Mouse (Mus musculus) CD4-positive helper T cell, adult 2 months (primary cell): ENCODE data around the gene Hoxd3.

Experiments
- DNase-seq: peaks from one replicate; pipeline ENCODE4 v3.0.0-alpha.2; 2012; ENCODE audit warnings: low read depth, missing footprints, low spot score

The Hoxd3 gene

DNA sequence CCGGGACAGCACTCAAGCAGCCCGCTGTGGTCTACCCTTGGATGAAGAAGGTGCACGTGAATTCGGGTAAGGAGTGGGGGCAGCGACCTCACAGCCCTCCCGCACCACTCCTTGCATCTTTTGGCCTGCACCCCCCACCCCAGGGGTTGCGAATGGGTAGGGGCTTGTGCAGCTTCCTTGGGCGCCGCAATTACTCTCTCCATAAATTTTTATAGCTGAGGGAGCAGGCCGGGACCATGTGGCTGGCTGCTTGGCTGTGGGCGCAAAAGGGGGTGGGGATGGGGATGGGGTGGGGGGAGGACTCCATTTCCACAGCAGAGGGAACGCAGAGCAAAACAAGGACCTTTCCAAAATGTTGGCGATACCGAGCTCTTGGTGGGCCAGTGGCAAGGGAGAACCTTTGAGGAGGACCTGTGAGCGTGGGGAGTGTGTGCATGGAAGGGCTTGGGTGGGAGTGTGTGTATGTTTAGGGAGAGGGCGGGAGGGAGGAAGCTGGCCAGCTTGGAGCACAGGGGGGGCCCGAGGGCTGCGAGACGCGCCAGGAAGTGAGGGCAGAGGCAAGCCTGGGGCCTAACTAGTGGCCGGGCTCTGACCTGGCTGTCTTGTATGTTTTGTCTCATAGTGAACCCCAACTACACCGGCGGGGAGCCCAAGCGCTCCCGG lies 16.0 kb downstream of the Hoxd3 start:
- DNase-seq: no peak

DNA sequence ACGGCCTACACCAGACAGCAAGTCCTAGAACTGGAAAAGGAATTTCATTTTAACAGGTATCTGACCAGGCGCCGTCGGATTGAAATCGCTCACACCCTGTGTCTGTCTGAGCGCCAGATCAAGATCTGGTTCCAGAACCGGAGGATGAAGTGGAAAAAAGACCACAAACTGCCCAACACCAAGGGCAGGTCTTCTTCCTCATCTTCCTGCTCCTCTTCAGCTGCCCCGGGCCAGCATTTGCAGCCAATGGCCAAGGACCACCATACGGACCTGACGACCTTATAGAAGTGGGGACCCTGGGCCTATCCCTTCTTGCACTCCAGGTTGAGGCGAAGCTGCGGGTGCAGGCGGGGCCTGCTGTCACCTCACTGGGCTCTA lies 16.6 kb downstream of the Hoxd3 start:
- DNase-seq: no peak

DNA sequence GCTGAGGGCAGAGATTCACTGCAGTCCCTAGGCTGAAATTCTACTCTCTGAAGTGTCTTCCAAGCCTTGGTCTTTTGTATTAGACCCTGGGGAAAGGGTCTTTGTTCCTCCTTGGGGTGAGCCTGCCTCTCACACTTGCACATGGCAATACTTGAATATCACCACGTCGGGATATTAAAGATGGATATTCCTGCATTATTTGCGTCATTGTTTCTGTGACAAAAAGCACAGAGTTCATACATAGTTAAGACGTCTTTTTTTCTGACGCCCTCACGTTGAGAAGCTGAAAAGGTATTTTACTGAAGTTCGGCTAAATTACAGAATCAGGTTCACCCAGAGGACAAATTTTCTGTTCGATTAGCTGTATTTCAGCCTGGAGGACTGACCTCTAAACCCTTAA lies 18.6 kb downstream of the Hoxd3 start:
- no peak for DNase-seq

DNA sequence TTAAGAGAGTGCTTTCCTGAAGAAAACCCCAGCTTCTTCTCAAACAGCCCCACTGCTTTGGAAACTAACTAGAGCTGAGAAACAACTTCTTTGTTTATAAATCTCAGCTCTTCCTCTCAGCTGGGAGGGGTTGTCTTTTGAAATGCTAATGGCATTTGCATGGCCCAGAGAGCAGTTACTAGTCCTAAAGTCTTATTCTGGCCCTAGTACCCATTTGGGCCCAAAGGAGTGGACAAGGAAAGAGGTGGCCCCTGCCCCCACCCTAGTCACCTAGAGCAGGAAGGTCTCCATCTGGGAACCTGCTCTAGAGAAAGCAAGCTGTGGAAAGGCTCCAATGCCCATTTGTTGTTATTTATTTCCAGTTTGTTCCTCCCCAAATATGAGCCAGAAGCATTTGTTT lies 19.3 kb downstream of the Hoxd3 start:
- no peak for DNase-seq

DNA sequence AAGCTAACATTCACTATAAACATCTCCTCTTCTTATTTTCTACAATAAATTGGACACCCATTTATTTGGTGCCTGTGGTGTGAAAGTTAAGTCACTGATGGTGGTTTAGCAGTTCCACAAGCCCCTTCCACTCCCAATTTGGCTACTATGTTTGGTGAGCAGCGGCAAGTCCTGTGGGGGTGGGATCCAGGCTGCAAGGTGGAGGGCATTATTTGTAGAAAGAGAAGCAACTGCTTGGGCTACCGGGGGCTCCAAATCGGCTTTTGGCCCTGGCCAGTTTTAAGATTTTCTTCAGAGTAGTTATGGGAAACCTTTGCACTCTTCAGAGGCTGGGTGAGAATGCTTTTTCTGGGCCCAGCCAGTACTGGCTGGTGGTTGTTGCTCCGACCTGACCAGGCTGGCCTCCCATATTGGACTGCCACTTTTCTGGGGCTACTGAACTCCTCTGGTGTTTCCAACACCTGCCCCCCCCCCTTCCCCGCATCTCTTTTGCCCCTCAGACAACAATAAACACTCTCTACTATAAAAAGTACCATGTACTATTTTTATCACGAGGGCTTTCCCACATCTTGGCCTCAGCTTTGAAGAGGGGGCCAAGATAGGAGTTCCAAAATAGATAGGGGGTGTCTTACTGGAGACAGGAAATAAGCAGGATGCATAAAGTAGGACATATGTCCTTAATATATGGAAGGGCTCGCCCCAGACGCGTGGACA lies 20.2 kb downstream of the Hoxd3 start:
- no peak for DNase-seq

DNA sequence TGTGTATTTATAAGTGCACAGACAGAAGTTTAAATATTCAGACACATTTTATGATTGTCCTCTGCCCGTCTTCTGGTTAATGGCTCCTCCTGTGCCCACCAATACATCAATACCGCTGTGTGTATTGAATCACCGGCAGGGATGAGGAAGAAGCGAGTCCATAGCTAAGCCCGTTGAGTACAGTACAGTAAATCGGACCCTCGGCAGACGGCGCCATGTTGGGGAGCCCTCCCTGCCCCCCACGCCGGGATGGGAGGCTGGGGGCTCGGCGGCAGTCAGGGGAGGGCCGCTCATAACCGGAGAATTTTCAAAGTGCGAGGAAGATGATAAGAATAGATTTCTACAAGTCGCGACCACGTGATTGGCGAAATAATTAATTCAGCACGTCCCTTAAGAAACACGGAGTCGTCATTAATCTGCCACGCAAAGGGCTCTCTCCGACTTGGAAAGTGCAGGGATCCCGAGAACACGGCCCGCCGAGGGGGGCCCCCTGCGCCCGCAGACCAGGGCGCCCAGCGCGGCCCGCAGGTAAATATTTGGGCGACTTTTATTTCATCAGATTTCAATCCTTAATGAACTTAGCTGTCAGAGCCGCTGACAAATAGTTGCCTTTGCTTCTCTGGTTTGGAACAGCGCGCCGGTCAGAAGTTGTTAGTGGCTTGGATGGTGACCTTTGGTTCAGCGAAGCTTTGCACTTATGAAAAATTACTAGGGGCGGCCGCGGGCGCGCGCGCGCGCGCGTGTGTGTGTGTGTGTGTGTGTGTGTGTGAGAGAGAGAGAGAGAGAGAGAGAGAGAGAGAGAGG lies 21.0 kb downstream of the Hoxd3 start:
- no peak for DNase-seq

DNA sequence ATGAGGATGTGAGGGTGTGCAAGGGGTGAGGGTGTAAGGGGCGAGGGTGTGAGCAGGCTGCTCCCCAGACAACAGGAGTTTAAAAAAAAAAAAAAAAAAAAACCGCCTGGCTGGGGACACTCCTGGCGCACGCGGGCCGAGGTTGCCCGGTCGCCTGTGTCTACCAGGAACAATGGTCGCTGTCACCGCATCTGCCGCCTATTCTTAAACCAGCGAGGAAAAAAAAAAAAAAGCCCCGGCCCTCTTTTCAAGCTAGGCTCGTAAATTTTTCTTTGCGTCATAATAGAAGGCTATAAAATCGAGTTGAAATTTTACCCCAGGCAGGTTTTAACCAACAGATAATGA lies 21.6 kb downstream of the Hoxd3 start:
- DNase-seq: no peak

DNA sequence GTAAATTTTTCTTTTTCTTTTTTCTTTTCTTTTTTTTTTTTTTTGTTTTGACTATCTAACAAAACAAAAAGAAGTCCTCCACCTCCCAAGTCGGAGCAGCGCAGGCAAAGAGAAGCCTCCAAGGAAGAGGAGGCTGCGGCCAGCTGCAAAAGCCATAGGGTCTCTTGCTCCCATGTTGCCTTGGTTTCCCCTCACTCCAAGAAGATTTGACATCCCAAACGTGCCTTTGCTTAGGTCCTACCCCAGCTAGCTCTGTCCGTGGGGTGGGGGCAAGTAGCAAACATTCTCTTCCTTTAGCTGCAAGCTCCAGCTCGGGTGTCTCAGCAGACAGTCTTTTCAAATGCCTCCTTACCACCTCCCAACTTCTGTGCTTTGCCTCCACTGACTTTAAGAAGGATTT lies 22.0 kb downstream of the Hoxd3 start:
- no peak for DNase-seq

DNA sequence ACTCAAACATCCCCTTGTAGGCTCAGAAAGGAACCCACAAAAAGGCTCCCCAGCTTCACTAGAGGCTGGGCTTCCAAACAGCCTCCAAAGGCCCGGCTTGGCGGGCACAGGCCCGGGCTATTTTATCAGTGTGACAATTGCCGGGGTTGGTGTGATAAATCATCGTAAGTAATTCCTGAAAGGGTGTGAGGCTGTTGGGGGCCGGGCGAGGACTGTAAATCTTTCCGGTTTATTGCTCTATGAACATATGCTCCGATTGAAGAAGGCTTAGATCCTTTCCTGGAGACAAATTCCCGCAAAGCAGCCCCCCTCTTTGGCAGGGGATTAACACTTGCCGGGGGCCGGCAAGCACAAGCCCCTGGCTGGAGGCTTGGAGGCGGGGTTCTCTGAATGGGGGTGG lies 22.7 kb downstream of the Hoxd3 start:
- no peak for DNase-seq

DNA sequence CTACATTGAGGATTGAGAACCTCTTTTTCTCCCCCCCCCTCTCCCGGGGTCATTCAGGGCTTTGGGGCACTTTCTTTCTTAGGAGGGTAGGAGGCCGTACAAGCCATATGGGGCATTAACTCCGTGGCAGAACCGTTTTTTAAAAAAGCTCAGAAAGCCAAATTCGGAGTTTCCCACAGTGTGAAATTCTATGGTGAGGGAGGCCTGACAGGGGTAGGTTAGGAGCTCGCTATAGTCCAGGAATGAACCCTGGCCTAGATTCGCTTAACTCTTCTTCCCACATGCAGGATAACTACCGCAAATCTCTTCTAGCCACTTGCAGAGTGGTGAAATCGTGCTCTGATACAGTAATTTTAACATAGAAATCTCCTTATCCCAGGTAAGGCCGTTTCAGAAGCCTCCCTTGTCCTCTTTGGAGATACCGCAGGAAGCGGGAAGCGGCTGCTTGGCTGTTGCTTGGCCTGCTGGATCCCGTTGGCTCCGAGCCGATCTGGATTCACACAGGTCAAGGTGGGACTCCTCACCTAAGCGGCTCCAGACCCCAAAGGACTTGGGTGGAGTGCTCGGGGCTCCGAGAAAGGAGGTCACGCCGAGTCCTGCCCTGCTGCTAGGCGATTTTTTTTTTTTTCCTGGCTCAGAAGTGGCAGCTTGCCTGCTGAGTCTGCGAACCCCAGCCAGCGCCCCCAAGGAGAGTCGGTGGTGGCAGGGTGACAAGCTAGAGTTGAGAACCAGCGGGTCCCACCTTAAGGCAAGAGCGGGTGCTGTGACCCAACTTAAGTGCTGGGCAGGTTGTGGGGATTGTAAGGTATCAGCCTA lies 23.5 kb downstream of the Hoxd3 start:
- DNase-seq: no peak

DNA sequence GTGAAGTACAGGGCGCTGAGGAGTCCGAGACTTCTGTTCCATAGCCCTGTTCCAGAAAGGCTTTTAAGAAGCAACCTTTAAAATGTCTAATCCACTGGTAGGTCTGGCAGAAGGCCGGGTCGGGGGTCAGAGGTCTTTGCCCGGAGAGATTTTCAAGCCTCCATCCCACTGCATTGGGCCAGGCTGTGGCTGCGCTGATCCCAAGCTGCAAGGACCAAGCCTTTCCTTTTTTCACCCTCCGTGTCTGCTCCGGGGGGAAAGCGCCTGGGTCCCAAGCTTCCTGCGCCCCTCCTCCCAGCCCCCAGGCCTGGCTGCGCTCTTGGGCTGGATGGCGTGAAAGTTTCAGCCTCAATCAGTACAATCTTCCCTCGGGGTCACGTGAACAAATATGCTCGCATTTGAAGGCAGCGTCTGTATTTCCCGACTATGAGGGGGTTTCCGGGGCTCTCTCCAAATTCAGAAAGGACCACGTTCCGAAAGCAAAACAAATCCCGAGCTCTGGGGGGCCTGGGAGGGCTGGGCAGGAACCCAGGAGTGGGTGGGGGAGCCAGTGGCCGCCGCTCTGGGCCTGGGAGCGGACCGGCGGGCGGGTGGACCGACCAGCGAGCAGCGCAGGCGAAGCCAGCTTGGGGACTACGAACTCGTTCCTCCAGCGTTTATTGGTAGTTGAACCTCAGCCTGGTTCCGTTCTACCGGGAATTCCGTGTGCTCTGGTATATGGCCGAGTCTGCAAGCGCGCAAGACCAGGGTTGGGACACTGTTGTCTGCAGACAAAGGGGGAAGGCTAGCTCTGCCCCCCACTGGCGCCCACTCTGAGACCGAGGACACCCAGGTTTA lies 24.3 kb downstream of the Hoxd3 start:
- DNase-seq: no peak

DNA sequence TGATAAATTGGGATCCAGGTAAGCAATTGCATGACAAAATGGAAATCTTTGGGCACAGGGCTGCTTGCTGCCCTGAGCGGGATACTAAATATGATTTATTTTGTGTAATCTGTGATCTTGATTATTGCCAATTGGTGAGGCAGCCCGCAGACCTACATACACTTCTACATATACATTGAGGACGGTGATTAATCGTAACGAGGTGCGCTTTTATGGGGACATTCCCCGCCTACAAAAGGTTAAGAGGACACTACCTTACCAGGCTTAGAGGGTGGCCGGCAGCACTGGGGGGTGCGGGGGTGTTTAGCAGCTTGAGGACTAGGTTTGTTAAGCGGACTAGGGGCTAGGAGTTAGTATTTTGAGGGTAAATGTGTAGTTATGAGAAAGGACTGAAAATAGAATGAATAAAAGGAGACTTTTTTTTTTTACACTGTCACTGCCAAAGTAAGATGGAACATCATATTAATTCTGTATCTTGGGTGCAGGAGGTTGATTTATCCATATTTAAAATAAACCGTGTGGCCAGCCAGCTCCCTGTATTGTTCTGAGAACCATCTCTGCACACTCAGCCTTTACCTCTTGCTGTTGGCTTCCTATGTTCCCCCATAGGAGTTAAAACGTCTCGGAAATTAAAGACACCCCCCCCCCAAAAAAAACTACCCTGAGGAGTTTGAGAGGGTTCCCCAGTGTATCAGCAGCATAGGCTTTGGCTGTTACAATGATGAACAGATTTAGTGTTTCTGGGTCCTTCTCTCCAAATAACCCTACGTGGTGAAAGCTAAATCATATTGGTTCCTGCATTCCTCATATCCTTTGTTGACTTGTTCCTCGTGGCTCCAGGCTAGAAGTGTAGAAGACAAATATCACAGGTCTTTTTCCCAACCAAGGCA lies 25.2 kb downstream of the Hoxd3 start:
- no peak for DNase-seq

DNA sequence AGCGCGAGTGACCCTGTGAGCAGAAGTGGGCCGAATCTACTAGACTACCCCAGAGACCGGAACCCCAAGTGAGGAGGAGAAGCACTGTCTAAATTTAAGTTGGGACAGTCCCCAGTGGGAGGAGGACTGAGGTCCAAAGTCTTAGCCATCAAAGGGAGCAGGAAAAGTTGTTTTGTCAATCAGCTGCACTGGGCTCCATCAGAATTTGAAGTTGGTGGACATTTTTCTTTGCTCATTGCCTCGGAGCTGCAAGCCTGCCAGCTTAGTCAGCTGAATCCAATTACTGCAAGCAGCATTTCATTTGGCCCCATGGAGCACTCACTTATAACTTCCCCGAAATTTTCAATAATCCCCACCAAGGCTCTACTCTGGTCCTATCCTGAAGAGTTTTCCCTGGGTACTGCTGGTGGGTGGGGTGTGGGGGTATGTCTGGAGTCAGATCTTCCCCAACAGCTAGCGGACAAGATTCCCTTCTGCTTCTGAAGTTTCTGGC lies 25.9 kb downstream of the Hoxd3 start:
- DNase-seq: no peak

DNA sequence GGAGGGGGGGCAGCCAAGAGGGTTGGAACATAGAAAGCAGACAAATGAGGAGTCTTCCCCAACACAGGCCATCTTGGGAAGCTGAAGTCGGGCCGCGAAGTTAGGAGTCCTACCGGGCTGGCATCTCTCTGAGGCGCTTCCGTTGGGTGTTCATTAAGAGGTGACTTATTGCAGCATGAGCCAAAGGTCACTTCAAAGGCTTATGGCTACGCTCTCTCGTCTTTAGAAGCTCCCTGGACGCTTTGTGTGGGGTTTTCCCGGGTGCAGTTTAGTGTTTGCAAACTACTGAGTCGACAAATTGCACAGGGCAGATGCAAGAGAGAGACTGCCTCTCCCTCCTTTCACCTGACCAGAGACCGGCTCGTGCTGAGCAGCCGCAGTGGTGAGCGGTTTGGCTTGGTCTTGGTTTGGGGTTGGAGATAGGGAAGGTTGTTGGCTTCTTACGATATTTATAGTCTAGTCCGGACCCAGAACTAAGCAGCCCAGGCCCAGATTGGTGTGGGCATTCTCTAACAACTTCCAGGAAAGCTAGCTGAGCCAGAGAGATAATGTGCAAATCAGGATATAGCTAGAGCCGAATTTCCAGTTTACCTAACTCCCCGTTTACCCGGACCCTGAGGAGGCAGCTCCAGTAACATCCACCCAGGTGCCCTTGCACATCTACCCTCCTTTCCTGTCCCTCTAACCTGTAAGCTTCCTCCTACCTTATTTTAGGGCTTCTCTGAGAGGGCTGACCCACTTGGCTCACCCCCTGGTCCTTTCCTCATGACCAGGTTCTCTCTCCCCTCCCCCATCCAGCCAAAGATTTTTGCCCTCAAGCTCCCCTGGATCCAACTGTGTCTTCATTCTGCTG lies 27.1 kb downstream of the Hoxd3 start:
- DNase-seq: no peak

DNA sequence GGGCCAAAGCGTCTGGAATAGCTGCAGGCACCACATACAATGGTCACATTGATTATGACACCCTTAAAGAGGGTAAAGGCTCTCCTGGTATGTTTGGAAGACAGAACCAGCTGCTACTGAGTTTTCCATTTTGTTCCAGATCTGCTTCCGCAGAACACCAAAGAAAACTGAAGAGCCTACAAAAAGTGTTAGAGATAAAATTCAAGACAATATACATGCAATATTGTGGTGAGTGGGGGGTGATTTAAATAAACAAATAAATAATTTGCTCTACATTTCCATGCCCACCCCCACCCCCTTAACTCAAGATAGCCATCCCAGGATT lies 27.7 kb downstream of the Hoxd3 start:
- no peak for DNase-seq

DNA sequence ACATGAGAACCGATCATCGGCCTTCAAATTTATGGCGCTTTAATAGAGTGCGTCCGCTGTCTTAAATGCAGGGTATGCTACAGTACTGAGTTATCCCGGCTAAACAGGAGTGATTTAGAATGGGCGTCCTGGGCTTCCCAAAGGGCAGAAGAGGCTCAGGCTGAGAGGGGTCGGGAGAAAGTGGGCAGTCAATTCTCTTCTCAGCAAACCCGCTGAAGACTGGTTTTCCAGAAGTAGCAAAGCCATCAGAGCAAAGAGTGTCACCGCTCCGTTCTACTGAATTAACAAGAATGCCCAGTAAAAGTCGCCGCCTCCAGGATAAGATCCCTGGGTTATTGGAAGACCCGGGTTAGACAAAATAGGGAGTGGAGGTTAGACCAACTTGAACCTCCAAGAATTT lies 28.1 kb downstream of the Hoxd3 start:
- no peak for DNase-seq

DNA sequence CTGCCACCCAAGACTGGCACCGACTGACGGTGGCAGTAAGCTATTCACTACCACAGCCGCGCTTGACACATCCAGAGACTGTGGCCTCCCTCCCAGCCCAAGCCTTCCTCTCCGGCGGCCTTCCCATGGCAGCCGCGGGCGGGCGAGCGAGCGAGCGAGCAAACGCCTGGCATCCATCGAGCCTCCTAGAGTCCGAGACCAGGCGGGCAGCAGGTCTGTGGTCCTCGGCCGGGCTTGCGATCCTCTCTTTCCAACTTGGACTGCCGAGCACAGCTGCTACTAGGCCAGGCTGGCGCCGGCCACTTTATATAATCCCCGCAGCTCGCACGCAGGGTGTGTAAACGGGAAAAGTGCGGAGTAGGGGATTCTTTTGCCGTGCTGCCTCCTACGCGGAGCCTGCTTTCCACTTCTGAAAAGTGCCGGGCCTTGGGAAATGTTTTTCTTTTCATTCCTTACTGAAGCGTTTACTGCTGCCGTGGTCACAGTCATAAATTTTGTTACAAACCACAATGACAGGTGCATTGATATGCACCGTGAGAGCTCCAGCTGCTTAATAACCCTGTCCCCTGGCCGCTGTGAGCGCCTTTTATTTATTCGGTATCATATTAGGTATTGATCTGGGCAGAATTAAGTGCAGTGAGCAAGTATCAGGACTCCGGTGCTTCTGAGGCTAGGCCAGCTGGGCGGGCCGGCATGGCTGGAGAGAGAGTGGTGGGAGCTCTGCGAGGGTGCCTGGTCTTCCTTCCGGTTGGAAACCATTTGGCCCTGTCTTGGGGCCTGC lies 28.8 kb downstream of the Hoxd3 start:
- DNase-seq: no peak

DNA sequence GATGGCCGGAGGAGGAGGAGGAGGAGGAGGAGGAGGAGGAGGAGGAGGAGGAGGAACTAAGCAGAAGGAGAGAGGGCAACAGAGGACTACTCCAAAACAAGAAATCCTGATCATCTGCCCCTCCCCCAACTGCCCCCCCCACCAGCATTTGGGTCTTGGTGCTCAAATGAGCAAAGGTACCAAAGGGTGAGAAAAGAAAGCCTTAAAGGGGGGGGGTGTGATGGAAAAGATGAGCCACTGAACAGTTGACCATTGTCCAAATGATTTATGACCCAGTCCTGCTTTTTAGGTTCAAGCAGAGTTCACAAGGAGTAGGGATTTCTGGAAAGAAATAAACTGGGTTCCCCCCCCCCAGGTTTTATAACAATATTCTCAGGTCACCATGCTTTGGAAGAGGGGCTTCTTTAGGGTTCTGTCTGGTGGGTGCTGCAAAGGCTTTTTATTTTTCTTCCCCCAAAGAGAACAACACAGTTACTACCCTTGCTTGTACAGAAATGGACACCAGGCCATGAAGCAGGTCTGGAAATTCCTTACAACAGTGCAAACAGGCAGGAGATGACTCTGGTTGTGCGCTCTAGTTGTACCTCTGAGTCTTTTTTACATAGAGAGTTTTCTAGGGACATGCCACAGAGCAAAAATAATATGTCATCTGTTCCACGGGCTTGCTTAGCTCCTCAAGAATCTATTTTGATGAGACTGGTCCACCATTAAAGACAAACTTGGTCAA lies 29.7 kb downstream of the Hoxd3 start:
- no peak for DNase-seq
